Mouse (Mus musculus) kidney, embryonic 14.5 days (tissue): ENCODE results near the gene Inf2. TPM values are rescaled to one million over a fixed set of nuclear protein-coding genes. Genes with fewer than 3 reads are reported as not detected.

ENCODE experiments used
- ATAC-seq: fragments of 200-750 bp; cut with Nextera tagmentation; 2 replicates; pipeline ENCODE4 v1.8.0; 2017; ENCODE audit warnings: moderate number of reproducible peaks, mild to moderate bottlenecking, moderate TSS enrichment, moderate library complexity; ENCODE audit not compliant: low FRiP score, low TSS enrichment
- H3K27ac ChIP-seq: fragments of 300-500 bp; sonication (generic); 2 replicates; pipeline ENCODE4 v1.5.1; 2014; ENCODE audit warnings: low read depth, mild to moderate bottlenecking, low read length, moderate library complexity, mixed read lengths
- H3K27me3 ChIP-seq: fragments of 300-500 bp; sonication (generic); 2 replicates; pipeline ENCODE4 v1.6.1; 2014; ENCODE audit warnings: mild to moderate bottlenecking, low read length; ENCODE audit not compliant: control insufficient read depth, insufficient read depth
- H3K36me3 ChIP-seq: fragments of 300-500 bp; sonication (generic); 2 replicates; pipeline ENCODE4 v1.6.1; 2014; ENCODE audit warnings: low read length, mixed read lengths; ENCODE audit not compliant: control insufficient read depth, insufficient read depth
- H3K4me1 ChIP-seq: fragments of 300-500 bp; sonication (generic); 2 replicates; pipeline ENCODE4 v1.6.1; 2014; ENCODE audit warnings: low read length, mixed read lengths; ENCODE audit not compliant: control insufficient read depth, insufficient read depth
- H3K4me2 ChIP-seq: fragments of 300-500 bp; sonication (generic); replicated peaks from 2 replicates; pipeline ENCODE4 v1.6.1; 2014; ENCODE audit warnings: low read depth, mild to moderate bottlenecking, low read length
- H3K4me3 ChIP-seq: fragments of 300-500 bp; sonication (generic); 2 replicates; pipeline ENCODE4 v1.5.1; 2014; ENCODE audit warnings: mild to moderate bottlenecking, low read length
- H3K9ac ChIP-seq: fragments of 300-500 bp; sonication (generic); 2 replicates; pipeline ENCODE4 v1.6.1; 2014; ENCODE audit warnings: low read depth, mild to moderate bottlenecking, low read length, moderate library complexity
- H3K9me3 ChIP-seq: fragments of 300-500 bp; sonication (generic); 2 replicates; pipeline ENCODE4 v1.6.1; 2016; ENCODE audit warnings: low read length; ENCODE audit not compliant: control insufficient read depth
- WGBS: fragments of 180-500 bp; shearing (Covaris S2); extraction: QIAGEN DNeasy Blood & Tissue Kit; methylation state at CpG from one replicate; pipeline ENCODE4 v1.1.7; 2014; 5-methylcytosine and 5-hydroxymethylcytosine counted together
- polyA plus RNA-seq: library from polyadenylated mRNA; unstranded; fragments of >200 nt; fragmentation: Nextera tagmentation; extraction: Ambion mirVana; gene quantifications from 2 replicates; pipeline ENCODE4 v1.2.1, GENCODE M21; 2014

Gene Inf2
- polyA plus RNA-seq, 1 experiment from 2014 or later: 5.8 TPM

DNA sequence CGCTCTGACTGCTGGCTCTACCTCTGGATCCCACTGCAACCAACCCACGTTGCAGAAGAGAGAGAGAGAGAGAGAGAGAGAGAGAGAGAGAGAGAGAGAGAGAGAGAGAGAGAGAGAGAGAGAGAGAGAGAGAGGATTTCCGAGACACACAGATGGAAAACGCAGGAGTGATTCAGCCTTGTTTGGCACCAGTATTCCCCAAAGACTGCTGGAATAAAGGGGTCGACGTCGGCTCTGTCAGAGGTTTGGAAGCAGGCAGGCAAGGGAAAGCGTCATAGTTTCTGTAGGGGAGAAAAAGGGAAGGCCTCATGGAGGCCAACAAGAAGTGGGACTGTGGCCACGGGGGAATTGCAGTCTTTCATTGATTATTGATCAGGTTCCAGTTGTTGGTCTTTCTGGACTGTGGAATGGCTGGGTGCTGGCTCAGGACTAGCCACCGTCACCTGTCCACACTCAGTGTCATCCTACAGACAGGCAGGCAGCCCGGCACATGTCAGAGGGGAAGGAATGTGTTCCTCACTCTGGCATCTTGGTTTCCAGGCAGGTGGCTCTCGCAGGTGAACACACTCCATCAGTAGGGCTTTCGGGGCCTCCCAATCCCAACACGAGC lies 8.4 kb downstream of the Inf2 start:
- no peak for ATAC-seq
- 75% methylated on average over 14 of the region's 14 CpGs for WGBS
- no peaks in the 10 kb centered on the region; the same call in 1 of the 2 replicates for H3K27me3 ChIP-seq
- H3K4me1 ChIP-seq: peaks cover 17% of the 10 kb centered on the region
- peaks cover 5% of the 10 kb centered on the region; the same call in 1 of the 2 replicates for H3K36me3 ChIP-seq
- H3K4me2 ChIP-seq: no peak overlapping the region
- H3K27ac ChIP-seq: no peak overlapping the region
- no peaks in the 10 kb centered on the region for H3K9me3 ChIP-seq
- H3K4me3 ChIP-seq: no peak overlapping the region
- no peak overlapping the region for H3K9ac ChIP-seq

DNA sequence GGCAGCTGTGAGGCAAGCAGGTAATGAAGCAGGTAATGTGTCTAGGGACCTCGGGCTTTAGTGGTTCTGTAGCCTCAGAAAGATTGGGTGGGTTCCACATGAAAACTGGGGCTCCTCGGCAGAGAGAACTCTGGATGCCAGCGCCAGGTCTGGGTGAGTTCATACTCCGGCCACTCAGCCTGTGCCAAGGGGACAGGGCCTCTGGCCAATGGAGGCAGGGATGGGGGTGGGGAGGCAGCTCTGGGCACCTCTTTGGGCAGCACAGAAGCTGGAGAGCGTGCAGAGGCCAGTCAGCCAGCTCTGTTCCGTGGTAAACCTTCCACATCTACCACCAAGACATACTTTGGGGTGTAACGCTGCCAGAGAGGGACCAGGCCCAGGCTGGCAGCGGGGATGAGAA lies 9.0 kb downstream of the Inf2 start:
- H3K9me3 ChIP-seq: no peaks in the 10 kb centered on the region
- H3K4me1 ChIP-seq: peaks cover 17% of the 10 kb centered on the region
- 84% methylated on average over 8 of the region's 8 CpGs for WGBS

GRCm38 (mm10) chr12:112599198-112599597 lies 10.6 kb downstream of the Inf2 start:
- no peak overlapping the region for H3K9ac ChIP-seq
- 30% methylated on average over 4 of the region's 4 CpGs for WGBS
- H3K4me2 ChIP-seq: no peak overlapping the region
- peaks cover 11% of the 10 kb centered on the region for H3K4me1 ChIP-seq
- no peak for ATAC-seq
- no peak overlapping the region for H3K4me3 ChIP-seq
- peaks cover 5% of the 10 kb centered on the region; the same call in 1 of the 2 replicates for H3K36me3 ChIP-seq
- no peaks in the 10 kb centered on the region for H3K9me3 ChIP-seq
- no peaks in the 10 kb centered on the region; the same call in 1 of the 2 replicates for H3K27me3 ChIP-seq
- H3K27ac ChIP-seq: no peak overlapping the region

More for the DNA sequence above, 9.0 kb downstream of the Inf2 start:
- Histone ChIP-seq H3K27me3 (no peaks in the 10 kb centered on the region; the same call in 1 of the 2 replicates), H3K27ac (no peak overlapping the region), H3K36me3 (peaks cover 5% of the 10 kb centered on the region; the same call in 1 of the 2 replicates), H3K9ac (no peak overlapping the region), H3K4me3 (no peak overlapping the region), H3K4me2 (no peak overlapping the region)
- ATAC-seq: no peak

DNA sequence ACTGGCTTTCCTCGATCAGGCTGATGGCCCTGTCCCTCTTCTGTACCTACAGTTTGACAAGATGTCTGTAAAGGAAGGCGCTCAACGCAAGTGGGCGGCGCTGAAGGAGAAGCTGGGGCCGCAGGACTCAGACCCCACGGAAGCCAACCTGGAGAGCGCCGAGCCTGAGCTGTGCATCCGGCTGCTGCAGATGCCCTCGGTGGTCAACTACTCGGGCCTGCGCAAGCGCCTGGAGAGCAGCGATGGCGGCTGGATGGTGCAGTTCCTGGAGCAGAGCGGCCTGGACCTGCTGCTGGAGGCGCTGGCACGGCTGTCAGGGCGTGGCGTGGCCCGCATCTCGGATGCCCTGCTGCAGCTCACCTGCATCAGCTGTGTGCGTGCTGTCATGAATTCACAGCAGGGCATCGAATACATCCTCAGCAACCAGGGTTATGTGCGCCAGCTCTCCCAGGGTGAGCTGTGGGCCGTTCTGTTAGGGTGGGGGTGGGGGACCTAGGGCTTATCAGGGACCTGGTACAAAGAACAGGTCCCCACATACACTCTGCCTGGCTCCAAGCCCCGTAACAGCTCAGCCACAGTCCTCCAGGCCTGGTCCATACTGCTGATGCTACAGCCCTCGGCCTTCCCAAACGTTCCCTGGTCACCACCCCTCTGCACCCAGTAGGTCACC lies 11.5 kb downstream of the Inf2 start:
- Histone ChIP-seq H3K9me3 (no peaks in the 10 kb centered on the region), H3K4me2 (no peak overlapping the region), H3K4me1 (peaks cover 2% of the 10 kb centered on the region; the same call in 1 of the 2 replicates), H3K36me3 (peaks cover 5% of the 10 kb centered on the region; the same call in 1 of the 2 replicates), H3K27me3 (no peaks in the 10 kb centered on the region), H3K4me3 (no peak overlapping the region), H3K27ac (no peak overlapping the region), H3K9ac (no peak overlapping the region)
- no peak for ATAC-seq
- 86% methylated on average over 30 of the region's 30 CpGs for WGBS

- H3K4me1 ChIP-seq: no peaks in the 10 kb centered on the region
- no peaks in the 10 kb centered on the region for H3K27me3 ChIP-seq
- H3K4me2 ChIP-seq: no peak overlapping the region
- H3K9ac ChIP-seq: no peak overlapping the region
- H3K4me3 ChIP-seq: no peak overlapping the region
- H3K9me3 ChIP-seq: no peaks in the 10 kb centered on the region
- 81% methylated on average over 5 of the region's 5 CpGs for WGBS
- no peak for ATAC-seq
- peaks cover 8% of the 10 kb centered on the region; the same call in 1 of the 2 replicates for H3K36me3 ChIP-seq
- H3K27ac ChIP-seq: no peak overlapping the region
Measured at GRCm38 (mm10) chr12:112604022-112604421, 15.4 kb downstream of the Inf2 start.

DNA sequence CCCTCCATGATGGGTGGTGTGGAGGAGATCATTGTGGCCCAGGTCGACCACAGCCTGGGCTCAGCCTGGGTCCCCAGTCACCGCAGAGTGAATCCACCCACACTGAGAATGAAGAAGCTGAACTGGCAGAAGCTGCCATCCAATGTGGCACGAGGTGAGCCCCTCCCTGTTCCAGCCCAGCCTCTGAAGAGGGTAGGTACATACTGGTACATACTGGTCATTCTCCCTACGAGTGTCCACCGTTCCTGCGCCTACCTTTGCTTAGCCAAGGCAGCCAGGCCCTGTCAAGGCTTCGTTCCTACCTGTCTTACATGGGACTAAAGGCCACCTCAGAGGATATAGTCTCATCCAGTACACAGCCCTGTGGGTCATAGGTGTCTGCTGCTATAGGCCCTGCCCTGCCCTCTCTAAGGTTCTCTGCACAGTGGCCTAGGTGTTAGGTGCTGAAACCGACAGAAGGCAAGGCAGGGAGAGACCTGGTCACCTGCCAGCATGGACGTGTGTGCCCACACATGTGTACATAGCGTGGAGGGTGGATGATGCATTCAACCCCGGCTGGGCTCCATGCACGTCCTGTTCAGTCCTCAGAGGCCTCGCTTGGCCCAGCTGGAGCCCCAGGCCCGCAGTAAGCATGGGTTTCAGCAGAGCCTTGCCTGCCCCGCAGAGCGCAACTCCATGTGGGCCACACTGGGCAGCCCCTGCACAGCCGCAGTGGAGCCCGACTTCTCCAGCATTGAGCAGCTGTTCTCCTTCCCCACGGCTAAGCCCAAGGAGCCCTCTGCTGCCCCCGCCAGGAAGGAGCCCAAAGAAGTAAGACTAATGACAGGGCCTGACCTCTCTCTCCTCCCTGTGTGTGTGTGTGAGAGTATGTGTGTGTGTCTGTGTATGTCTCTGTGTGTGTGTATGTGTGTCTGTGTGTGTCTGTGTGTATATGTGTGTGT lies 16.4 kb downstream of the Inf2 start:
- Histone ChIP-seq H3K36me3 (peaks cover 12% of the 10 kb centered on the region; the same call in 1 of the 2 replicates), H3K9ac (no peak overlapping the region), H3K27ac (no peak overlapping the region), H3K9me3 (no peaks in the 10 kb centered on the region), H3K4me3 (no peak overlapping the region), H3K27me3 (no peaks in the 10 kb centered on the region), H3K4me1 (no peaks in the 10 kb centered on the region), H3K4me2 (no peak overlapping the region)
- ATAC-seq: peak; percentile 67
- WGBS: 62% methylated on average over 20 of the region's 20 CpGs

- Histone ChIP-seq H3K27ac (no peak overlapping the region), H3K9me3 (no peaks in the 10 kb centered on the region), H3K9ac (peak overlapping the region; percentile 2; the same call in 1 of the 2 replicates), H3K4me1 (no peaks in the 10 kb centered on the region), H3K36me3 (peaks cover 9% of the 10 kb centered on the region; the same call in 1 of the 2 replicates), H3K4me3 (no peak overlapping the region), H3K27me3 (no peaks in the 10 kb centered on the region), H3K4me2 (no peak overlapping the region)
- WGBS: 50% methylated on average over 6 of the region's 6 CpGs
- ATAC-seq: peak; percentile 64
Measured at GRCm38 (mm10) chr12:112605766-112606165, 17.2 kb downstream of the Inf2 start.

DNA sequence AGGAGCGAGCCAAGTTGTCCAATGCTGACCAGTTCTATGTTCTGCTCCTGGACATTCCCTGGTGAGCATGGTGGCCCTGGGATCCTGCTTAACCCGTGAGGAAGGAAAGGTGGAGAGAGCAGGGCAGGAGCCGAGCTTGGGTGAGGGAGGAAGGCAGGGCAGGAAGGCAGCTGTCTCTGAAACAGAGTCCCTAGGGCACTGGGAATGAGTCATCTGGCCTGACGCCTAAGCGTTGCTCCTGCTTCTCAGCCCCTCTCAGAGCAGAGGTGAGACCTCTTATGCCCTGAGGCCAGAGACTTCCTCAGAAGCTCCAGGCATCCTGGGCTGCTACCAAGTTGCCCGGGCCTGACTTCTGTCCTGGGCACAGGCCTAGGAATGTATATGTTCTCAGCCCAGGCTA lies 18.4 kb downstream of the Inf2 start:
- Histone ChIP-seq H3K4me1 (no peaks in the 10 kb centered on the region), H3K9me3 (no peaks in the 10 kb centered on the region), H3K27me3 (no peaks in the 10 kb centered on the region), H3K27ac (no peak overlapping the region), H3K4me2 (no peak overlapping the region), H3K9ac (no peak overlapping the region), H3K4me3 (no peak overlapping the region), H3K36me3 (peaks cover 13% of the 10 kb centered on the region; the same call in 1 of the 2 replicates)
- no peak for ATAC-seq
- WGBS: 73% methylated on average over 6 of the region's 6 CpGs
